Mouse (Mus musculus): ENCODE results near the gene Epha7. TPM values are rescaled to one million over a fixed set of nuclear protein-coding genes. Genes with fewer than 3 reads are reported as not detected.

Epha7 gene
- total and polyA plus RNA-seq, 3 experiments = not detected

DNA sequence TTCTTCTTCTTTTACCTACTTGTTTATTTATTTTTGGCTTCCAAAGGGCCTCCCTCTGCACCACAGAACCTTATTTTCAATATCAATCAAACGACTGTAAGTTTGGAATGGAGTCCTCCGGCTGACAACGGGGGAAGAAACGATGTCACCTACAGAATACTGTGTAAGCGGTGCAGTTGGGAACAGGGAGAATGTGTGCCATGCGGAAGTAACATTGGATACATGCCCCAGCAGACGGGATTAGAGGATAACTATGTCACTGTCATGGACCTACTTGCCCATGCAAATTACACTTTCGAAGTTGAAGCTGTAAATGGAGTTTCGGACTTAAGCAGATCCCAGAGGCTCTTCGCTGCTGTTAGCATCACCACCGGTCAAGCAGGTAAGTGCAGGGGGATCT lies 58.7 kb downstream of the Epha7 start:
- TF ChIP-seq NELFE (IDR thresholded peaks at IDR 0.05; ENCODE audit: low read depth, low read length) (no peak), POLR2AphosphoS5 (IDR thresholded peaks at IDR 0.05; ENCODE audit: borderline replicate concordance, low read depth, low read length) (no peak), MXI1 (IDR thresholded peaks at IDR 0.05; ENCODE audit: low read depth, low read length) (no peak), USF1 (IDR thresholded peaks at IDR 0.05; ENCODE audit: low read depth, low read length) (no peak), JUND (IDR thresholded peaks at IDR 0.05; ENCODE audit: low read depth, low read length) (no peak), ZKSCAN1 (IDR thresholded peaks at IDR 0.05; ENCODE audit: low read depth, low read length) (no peak), ETS1 (IDR thresholded peaks at IDR 0.05; ENCODE audit: low read depth, low read length) (no peak), ELF1 (IDR thresholded peaks at IDR 0.05; ENCODE audit: low read depth, low read length) (no peak), MAX (IDR thresholded peaks at IDR 0.05; ENCODE audit: low read length) (no peak), ZC3H11A (IDR thresholded peaks at IDR 0.05; ENCODE audit: low read depth, low read length) (no peak)
- no peaks in the 10 kb centered on the region for H3K27me3 ChIP-seq (ENCODE audit: control insufficient read depth in 1 of 2, insufficient read depth in 2 of 2, low read length in 2 of 2)
- DNase-seq (ENCODE audit: low read depth, low spot score) = no peak
- H3K79me2 ChIP-seq (ENCODE audit: control insufficient read depth, insufficient read depth, low read length, poor library complexity) = no peaks in the 10 kb centered on the region
- no peaks in the 10 kb centered on the region for H3K9me3 ChIP-seq (replicated peaks; ENCODE audit: insufficient read depth, low read length)
- no peak overlapping the region for H3K4me3 ChIP-seq (ENCODE audit: control insufficient read depth in 1 of 2, insufficient read depth in 1 of 2, low read depth in 2 of 2, low read length in 2 of 2)
- H3K36me3 ChIP-seq (ENCODE audit: control insufficient read depth in 1 of 2, insufficient read depth in 2 of 2, low read length in 2 of 2) = no peaks in the 10 kb centered on the region
- no peaks in the 10 kb centered on the region for H3K4me1 ChIP-seq (ENCODE audit: control insufficient read depth in 1 of 2, insufficient read depth in 2 of 2, low read length in 2 of 2)
- no peak overlapping the region for H3K27ac ChIP-seq (ENCODE audit: control insufficient read depth, low read depth, low read length)
- H3K9ac ChIP-seq (ENCODE audit: control insufficient read depth, low read depth, low read length, poor library complexity, severe bottlenecking) = no peak overlapping the region

- H3K36me3 ChIP-seq (ENCODE audit: control insufficient read depth in 1 of 2, insufficient read depth in 2 of 2, low read length in 2 of 2) = no peaks in the 10 kb centered on the region
- no peaks in the 10 kb centered on the region for H3K4me1 ChIP-seq (ENCODE audit: control insufficient read depth in 1 of 2, insufficient read depth in 2 of 2, low read length in 2 of 2)
- no peaks in the 10 kb centered on the region for H3K27me3 ChIP-seq (ENCODE audit: control insufficient read depth in 1 of 2, insufficient read depth in 2 of 2, low read length in 2 of 2)
- H3K9ac ChIP-seq (ENCODE audit: control insufficient read depth, low read depth, low read length, poor library complexity, severe bottlenecking) = no peak overlapping the region
- TF ChIP-seq RCOR1 (IDR thresholded peaks at IDR 0.05; ENCODE audit: low read depth, low read length) = no peak
- TF ChIP-seq ZKSCAN1 (IDR thresholded peaks at IDR 0.05; ENCODE audit: low read depth, low read length) = no peak
- TF ChIP-seq ZC3H11A (IDR thresholded peaks at IDR 0.05; ENCODE audit: low read depth, low read length) = no peak
- no peak for TF ChIP-seq JUND (IDR thresholded peaks at IDR 0.05; ENCODE audit: low read depth, low read length)
- TF ChIP-seq KAT2A (conservative IDR thresholded peaks at IDR 0.05; ENCODE audit: low read depth, low read length) = no peak
- no peak for TF ChIP-seq USF1 (IDR thresholded peaks at IDR 0.05; ENCODE audit: low read depth, low read length)
- no peak for TF ChIP-seq CTCF (IDR thresholded peaks at IDR 0.05 in 2 of 3, conservative IDR thresholded peaks at IDR 0.05 in 1 of 3; ENCODE audit: control insufficient read depth in 1 of 3, insufficient read depth in 1 of 3, low read depth in 2 of 3, low read length in 3 of 3, poor library complexity in 1 of 3, severe bottlenecking in 1 of 3)
- TF ChIP-seq POLR2AphosphoS2 (IDR thresholded peaks at IDR 0.05; ENCODE audit: low read length) = no peak
- no peak for TF ChIP-seq MYB (IDR thresholded peaks at IDR 0.05; ENCODE audit: low read depth, low read length)
- no peak for TF ChIP-seq SIN3A (IDR thresholded peaks at IDR 0.05; ENCODE audit: low read length)
- TF ChIP-seq GABPA (IDR thresholded peaks at IDR 0.05; ENCODE audit: low read depth, low read length) = no peak
- TF ChIP-seq MAFK (IDR thresholded peaks at IDR 0.05; ENCODE audit: borderline replicate concordance, low read depth, low read length) = no peak
- no peak for TF ChIP-seq UBTF (IDR thresholded peaks at IDR 0.05; ENCODE audit: borderline replicate concordance, insufficient read depth, low read depth, low read length)
- TF ChIP-seq BHLHE40 (IDR thresholded peaks at IDR 0.05; ENCODE audit: borderline replicate concordance, low read depth, low read length) = no peak
- no peak for TF ChIP-seq TAL1 (IDR thresholded peaks at IDR 0.05; ENCODE audit: low read length)
- TF ChIP-seq HCFC1 (IDR thresholded peaks at IDR 0.05; ENCODE audit: low read depth, low read length) = no peak
- no peak for TF ChIP-seq EP300 (IDR thresholded peaks at IDR 0.05; ENCODE audit: low read depth in 1 of 2, low read length in 2 of 2)
- no peak for TF ChIP-seq USF2 (IDR thresholded peaks at IDR 0.05; ENCODE audit: borderline replicate concordance in 1 of 2, insufficient read depth in 1 of 2, low read depth in 1 of 2, low read length in 2 of 2)
- no peak for TF ChIP-seq RAD21 (IDR thresholded peaks at IDR 0.05; ENCODE audit: low read depth, low read length)
- TF ChIP-seq TCF12 (IDR thresholded peaks at IDR 0.05; ENCODE audit: low read depth, low read length) = no peak
- H3K27ac ChIP-seq (ENCODE audit: control insufficient read depth, low read depth, low read length) = no peak overlapping the region
- no peak overlapping the region for H3K4me3 ChIP-seq (ENCODE audit: control insufficient read depth in 1 of 2, insufficient read depth in 1 of 2, low read depth in 2 of 2, low read length in 2 of 2)
- DNase-seq (ENCODE audit: low read depth, low spot score) = no peak
- H3K9me3 ChIP-seq (replicated peaks; ENCODE audit: insufficient read depth, low read length) = no peaks in the 10 kb centered on the region
- H3K79me2 ChIP-seq (ENCODE audit: control insufficient read depth, insufficient read depth, low read length, poor library complexity) = no peaks in the 10 kb centered on the region
Observed at GRCm38 (mm10) chr4:28881271-28882044, 68.5 kb downstream of the Epha7 start.

All from MEL (cell line).